Mouse (Mus musculus) thymus, postnatal 25 days (tissue): ENCODE data around the gene Kcnn3.

Experiments used
- DNase-seq: peaks from one replicate; pipeline ENCODE4 v3.0.0; 2022

The Kcnn3 gene

DNA sequence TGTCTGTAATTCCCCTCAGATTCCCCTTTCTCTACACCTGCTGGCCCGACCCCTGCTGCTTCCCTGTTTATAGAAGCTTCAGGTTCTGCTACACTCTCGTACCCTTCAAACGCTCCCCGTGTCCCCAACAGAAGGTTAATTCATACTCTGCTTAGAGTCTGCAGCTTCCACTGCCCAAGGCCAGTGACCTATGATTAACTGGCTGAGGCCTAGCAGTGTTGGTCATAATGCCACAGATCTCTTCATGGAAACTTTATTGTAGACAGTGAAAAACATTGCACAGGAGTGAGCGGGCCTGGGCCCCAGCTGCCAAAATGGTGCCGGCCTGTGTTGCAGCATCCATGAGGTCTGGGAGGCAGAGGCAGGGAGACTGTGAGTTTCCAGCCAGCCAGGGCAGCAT, 104.0 kb downstream of the Kcnn3 start:
- no peak for DNase-seq

- DNase-seq: no peak
Observed at GRCm38 (mm10) chr3:89624814-89625445, 105.0 kb downstream of the Kcnn3 start.

GRCm38 (mm10) chr3:89626556-89626955, 106.6 kb downstream of the Kcnn3 start:
- DNase-seq: no peak

DNA sequence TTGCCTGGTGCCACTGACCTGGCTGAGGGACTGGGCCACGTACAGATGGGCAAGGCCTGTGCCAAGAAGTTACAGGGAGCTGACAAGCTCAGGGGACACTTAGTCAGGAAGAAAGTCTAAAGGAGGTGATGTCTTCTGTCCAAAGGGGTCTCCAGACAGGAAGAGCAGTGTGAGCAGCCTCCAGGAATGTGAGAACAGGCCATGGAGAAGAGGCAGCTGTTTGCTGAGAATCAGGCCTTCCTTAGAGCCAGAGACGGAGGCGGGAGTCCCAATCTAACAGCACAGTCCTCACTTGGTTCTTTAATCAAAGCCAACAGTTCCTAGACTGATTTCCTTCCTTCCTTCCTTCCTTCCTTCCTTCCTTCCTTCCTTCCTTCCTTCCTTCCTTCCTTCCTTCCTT, 109.8 kb downstream of the Kcnn3 start:
- DNase-seq: no peak

GRCm38 (mm10) chr3:89631750-89632149, 111.8 kb downstream of the Kcnn3 start:
- no peak for DNase-seq

- no peak for DNase-seq
Observed at GRCm38 (mm10) chr3:89633531-89633930, 113.6 kb downstream of the Kcnn3 start.

GRCm38 (mm10) chr3:89633941-89634340, 114.0 kb downstream of the Kcnn3 start:
- DNase-seq: no peak

- DNase-seq: no peak
Observed at GRCm38 (mm10) chr3:89640804-89641203, 120.8 kb downstream of the Kcnn3 start.

GRCm38 (mm10) chr3:89643391-89643790, 123.4 kb downstream of the Kcnn3 start:
- DNase-seq: no peak

- DNase-seq: no peak
Observed at GRCm38 (mm10) chr3:89646813-89647255, 126.9 kb downstream of the Kcnn3 start.

DNA sequence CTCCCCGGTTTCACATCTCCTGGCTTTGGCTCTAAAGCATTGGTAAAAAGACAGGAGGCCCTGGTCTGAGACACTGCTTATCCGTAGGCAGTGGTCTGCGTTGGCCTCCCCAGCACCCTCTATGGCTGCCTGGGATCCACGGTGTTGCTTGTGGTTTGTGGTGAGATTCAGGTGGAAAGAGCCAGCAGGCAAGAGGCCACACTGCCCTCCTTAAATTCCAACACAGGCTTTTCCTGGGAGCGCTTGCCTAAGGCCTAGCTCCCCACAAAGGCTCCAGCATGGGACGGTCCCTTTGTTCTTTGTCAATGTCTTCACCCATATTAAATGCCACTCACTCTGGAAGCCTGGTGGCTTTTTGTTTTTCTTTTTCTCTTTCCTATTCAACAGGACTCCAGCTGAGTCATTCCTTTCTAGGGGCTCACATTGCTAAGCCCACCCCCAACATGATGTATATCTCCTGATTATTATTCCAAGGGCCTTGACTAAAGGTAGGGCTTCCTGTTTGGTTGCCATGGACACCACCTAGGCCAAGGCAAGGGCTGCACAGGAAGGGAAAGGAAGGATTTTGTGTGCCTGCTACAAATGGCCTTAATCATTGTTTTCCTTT, 127.4 kb downstream of the Kcnn3 start:
- DNase-seq: no peak

DNA sequence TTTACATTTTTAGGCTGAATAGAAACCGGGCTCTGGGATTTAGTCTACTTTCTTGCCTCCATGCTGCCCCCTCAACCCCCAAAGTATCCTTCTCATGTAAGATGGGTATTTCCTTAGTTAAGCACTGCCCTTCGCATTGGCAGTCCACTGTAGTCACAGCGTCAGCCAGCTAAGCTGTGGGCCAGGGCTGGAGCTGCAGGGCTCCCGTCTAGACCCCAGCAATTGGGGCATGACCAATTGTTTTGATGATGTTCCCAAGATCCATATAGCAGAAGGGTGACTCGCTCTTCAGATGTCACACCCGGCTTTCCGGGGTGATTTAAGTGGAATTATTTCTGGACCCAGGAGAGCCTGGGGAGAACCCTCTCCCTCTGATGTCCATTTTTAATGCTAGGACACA, 129.9 kb downstream of the Kcnn3 start:
- no peak for DNase-seq

DNA sequence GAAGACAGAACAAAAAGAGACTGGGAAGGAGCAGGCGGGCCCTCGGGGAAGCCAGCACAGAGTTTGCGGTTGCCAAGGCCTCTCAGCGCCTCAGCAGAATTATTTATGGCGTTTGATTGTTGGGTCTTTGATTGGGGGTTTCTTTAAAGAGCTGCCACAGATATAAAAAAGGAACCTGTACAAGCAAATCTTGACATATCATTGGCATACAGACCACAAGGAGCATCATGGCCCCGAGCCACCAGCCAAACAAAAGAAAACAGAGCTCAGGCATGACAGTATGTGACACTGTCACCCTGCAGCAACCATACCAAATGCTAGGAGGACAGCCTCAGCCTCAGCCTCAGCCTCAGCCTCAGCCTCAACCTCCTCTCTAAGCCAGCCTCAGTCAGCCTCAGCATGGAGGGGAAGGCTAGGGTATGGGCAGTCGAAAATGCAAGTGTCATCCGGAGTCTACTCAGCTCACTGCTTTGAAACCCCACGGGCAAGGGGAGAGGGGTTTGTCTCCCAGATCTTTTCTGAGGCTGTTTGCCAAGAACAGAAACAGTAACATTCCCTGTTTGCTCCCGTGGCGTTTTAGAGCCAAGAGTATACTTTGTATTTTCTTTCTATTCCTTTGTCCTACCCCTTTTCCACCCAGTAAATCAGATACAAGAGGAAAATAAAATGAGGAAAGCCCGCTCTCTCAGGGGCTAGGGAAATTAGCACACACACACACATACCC, 133.4 kb downstream of the Kcnn3 start:
- DNase-seq: no peak

DNA sequence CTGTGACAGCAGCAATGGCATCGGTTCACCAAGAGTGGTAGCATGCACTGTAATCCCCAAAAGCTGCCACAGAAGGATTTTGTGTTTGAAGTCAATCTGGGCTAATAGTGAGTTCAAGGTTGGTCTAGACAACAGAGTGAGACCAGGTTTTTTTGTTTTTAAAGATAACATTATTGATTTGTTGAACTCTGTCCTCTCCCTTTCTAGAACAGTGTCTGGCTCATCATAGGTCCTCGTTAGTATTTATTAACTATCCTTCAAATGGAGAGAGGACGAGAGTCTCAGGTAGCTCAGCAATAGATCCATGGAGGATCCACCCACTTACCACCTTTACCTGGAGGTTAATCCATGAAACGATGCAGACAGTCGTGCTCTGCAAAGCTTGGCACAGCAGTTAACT, 137.1 kb downstream of the Kcnn3 start:
- DNase-seq: no peak

DNA sequence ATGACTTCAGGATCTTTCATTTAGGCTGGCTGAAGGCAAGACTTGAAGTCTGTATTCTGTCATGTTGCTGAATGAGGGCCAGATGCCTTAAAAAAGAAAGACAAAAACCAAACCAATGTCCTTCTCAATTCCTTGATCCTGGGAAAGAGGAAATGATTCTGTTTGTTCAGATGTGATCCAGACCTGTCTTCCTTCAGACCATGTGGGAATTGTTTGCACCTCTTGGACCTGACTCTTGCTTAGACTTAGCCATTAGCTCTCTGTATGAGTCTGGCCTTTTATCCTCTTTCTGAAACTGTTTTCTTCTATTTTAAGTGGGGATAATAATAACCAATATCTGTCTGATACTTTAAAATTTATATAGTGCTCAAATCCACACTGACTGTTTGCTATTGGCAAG, 138.5 kb downstream of the Kcnn3 start:
- DNase-seq: no peak

DNA sequence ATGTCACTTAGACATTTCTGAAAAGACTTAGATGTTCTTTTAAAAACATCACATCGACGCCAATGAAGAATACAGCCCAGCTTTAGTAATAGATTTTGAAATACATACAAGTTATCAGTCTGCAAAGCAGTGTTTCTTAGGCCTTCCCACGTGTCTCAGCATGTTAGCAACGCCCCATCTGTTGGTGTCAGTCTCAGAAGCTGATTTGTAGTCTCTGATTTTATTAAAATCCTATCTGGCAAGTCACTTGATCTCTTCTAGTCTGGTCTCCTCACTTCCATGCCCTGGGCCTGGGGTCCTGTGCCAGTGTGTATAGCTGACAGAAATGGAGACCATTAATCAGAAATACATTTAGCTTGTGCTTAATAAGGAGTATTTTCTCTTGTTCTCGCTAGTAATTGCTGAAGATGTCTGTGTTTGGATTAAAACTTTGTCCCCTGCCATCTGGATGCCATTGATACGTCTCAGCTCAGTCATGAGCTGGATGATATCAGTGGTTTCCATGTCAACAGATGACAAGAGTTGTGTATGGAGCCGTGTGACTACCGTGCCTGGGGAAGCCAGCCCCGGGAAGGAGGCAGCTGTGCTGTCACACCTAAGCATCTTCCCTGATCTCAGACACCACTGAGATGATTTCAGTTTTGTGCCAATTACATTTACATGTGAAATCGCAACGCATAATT, 140.1 kb downstream of the Kcnn3 start:
- DNase-seq: no peak

DNA sequence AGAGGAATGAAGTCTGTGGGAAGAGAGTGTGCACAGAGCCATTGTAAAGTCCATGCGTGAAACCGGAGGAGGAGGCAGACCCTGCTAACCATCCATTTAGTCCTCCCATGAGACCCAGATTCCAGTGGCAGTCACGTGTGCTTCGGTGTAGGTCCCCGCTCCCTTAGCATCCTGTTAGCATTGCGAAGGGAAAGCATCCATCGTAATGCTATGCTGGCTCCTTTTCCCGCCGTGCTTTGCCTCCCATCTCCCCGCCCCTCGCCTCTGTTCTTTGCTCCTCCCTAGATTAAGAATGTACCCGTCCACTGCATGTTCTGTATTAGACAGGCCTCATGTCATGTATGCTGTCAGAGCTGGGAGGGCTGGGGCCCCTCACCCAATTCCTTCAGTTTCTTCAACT, 144.8 kb downstream of the Kcnn3 start:
- DNase-seq: no peak

GRCm38 (mm10) chr3:89667131-89667530, 147.2 kb downstream of the Kcnn3 start:
- no peak for DNase-seq

- no peak for DNase-seq
Observed at GRCm38 (mm10) chr3:89671334-89671733, 151.4 kb downstream of the Kcnn3 start.

DNA sequence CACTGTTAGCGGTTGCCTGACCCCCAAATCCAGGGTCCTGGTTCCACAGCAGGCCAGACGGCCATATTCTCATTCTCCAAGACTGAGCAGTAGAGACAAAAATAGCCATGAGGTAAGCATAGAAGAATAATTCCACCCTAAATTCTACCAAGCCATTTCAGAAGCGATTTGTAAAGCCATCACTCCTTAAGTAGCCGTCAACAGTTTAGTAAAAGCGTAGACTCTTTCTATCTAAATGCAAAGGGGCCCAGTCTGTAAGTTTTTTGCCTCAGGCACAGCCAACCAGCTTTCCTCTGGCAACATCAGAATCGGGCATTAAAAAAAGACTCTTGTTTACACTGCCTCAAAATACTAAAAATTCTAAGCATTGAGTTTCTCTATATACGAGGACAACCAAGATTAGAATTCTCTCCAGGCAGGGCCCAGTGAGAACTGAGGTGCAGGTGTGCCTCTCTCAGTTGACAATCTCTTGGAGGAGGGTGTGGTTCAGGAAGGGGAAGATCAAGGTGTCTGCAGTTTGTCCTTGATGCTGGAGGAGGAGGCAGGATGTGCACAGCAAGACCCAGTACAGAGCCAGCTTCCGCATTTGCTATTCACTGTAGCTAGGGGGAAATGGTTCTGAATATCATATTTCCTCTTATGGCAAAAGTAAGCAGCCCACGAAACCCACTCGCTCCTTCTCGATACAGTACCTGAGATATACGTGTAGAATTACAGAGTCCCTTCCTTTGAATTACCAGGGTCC, 152.8 kb downstream of the Kcnn3 start:
- peak; percentile 43 for DNase-seq

DNA sequence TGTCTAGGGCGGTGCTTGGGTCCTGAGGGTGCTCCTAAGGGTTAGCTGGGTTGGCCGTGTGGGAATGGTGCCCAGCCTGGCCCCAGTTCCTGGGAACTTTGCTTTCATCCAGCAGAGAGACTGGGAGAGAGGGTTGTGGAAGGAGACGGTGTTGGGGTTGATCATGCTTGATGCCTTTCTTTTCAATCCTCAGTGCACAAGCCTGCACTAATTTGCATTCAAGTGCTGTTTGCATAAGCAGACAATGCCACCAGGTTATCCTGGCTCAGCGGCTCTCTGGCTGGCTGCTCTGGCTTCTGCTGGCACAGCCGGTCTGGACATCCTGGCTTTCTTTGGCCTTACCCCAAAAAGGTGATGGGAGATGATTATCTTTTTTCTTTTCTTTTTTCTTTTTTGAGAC, 157.7 kb downstream of the Kcnn3 start:
- DNase-seq: no peak

- DNase-seq: no peak
Observed at GRCm38 (mm10) chr3:89686031-89686430, 166.1 kb downstream of the Kcnn3 start.
